Mouse (Mus musculus) stomach, postnatal 0 days (tissue): ENCODE measurements around the gene Mapre1. TPM values are rescaled to one million over a fixed set of nuclear protein-coding genes. Genes with fewer than 3 reads are reported as not detected.

Experiments
- ATAC-seq: fragments of 200-750 bp; cut with Nextera tagmentation; 2 replicates; pipeline ENCODE4 v1.8.0; 2017; ENCODE audit not compliant: low FRiP score, low TSS enrichment
- DNase-seq: peaks from one replicate; pipeline ENCODE4 v3.0.0-alpha.2; 2016; ENCODE audit warnings: low spot score
- H3K27ac ChIP-seq: fragments of 300-500 bp; sonication (generic); replicated peaks from 2 replicates; pipeline ENCODE4 v1.5.1; 2014; ENCODE audit warnings: mild to moderate bottlenecking, control low read depth
- H3K27me3 ChIP-seq: fragments of 300-500 bp; sonication (generic); 2 replicates; pipeline ENCODE4 v1.6.1; 2014; ENCODE audit warnings: low read length; ENCODE audit not compliant: control insufficient read depth, insufficient read depth
- H3K36me3 ChIP-seq: fragments of 300-500 bp; sonication (generic); 2 replicates; pipeline ENCODE4 v1.6.1; 2014; ENCODE audit warnings: low read length, mixed read lengths; ENCODE audit not compliant: control insufficient read depth, insufficient read depth
- H3K4me1 ChIP-seq: fragments of 300-500 bp; sonication (generic); replicated peaks from 2 replicates; pipeline ENCODE4 v1.6.1; 2014; ENCODE audit warnings: antibody characterized with exemption; ENCODE audit not compliant: control insufficient read depth, insufficient read depth
- H3K4me2 ChIP-seq: fragments of 300-500 bp; sonication (generic); replicated peaks from 2 replicates; pipeline ENCODE4 v1.6.1; 2014; ENCODE audit warnings: low read depth, mild to moderate bottlenecking, control low read depth, moderate library complexity
- H3K4me3 ChIP-seq: fragments of 300-500 bp; sonication (generic); 2 replicates; pipeline ENCODE4 v1.5.1; 2014; ENCODE audit warnings: low read depth, low read length, control low read depth
- H3K9ac ChIP-seq: fragments of 300-500 bp; sonication (generic); 2 replicates; pipeline ENCODE4 v1.6.1; 2014; ENCODE audit warnings: mild to moderate bottlenecking, low read length, control low read depth, mixed read lengths
- H3K9me3 ChIP-seq: fragments of 300-500 bp; sonication (generic); 2 replicates; pipeline ENCODE4 v1.6.1; 2016; ENCODE audit warnings: low read length; ENCODE audit not compliant: control insufficient read depth
- CTCF ChIP-seq: IDR thresholded peaks from 2 replicates; pipeline ENCODE4 v1.5.1; 2016; ENCODE audit warnings: antibody characterized with exemption, low read depth, mild to moderate bottlenecking, moderate library complexity
- EP300 ChIP-seq: optimal IDR thresholded peaks from 2 replicates; pipeline ENCODE3; 2016; ENCODE audit warnings: antibody characterized with exemption
- WGBS: fragments of 180-500 bp; shearing (Covaris S2); extraction: QIAGEN DNeasy Blood & Tissue Kit; methylation state at CpG from one replicate; pipeline ENCODE4 v1.1.7; 2014; 5-methylcytosine and 5-hydroxymethylcytosine counted together
- polyA plus RNA-seq: library from polyadenylated mRNA; unstranded; fragments of >200 nt; fragmentation: Nextera tagmentation; extraction: Ambion mirVana; gene quantifications from 2 replicates; pipeline ENCODE4 v1.2.1, GENCODE M21; 2015

Gene Mapre1
- polyA plus RNA-seq, 1 experiment from 2014 or later = 163 TPM

- no peak overlapping the region for H3K4me3 ChIP-seq
- no peaks in the 10 kb centered on the region for H3K27me3 ChIP-seq
- no peaks in the 10 kb centered on the region for H3K4me1 ChIP-seq
- ATAC-seq = no peak
- WGBS = 59% methylated on average over 6 of the region's 6 CpGs
- no peak overlapping the region for H3K9ac ChIP-seq
- no peak overlapping the region for H3K4me2 ChIP-seq
- no peak for DNase-seq
- peaks cover 15% of the 10 kb centered on the region for H3K36me3 ChIP-seq
- TF ChIP-seq EP300 (no peak), CTCF (no peak)
- H3K27ac ChIP-seq = no peak overlapping the region
- H3K9me3 ChIP-seq = no peaks in the 10 kb centered on the region
Measured at GRCm38 (mm10) chr2:153767484-153767883, 26.4 kb downstream of the Mapre1 start.

- peaks cover 11% of the 10 kb centered on the region; the same call in 1 of the 2 replicates for H3K36me3 ChIP-seq
- H3K27ac ChIP-seq = no peak overlapping the region
Measured at GRCm38 (mm10) chr2:153768881-153769280, 27.8 kb downstream of the Mapre1 start.

GRCm38 (mm10) chr2:153772950-153773349 lies 31.9 kb downstream of the Mapre1 start:
- WGBS = 48% methylated on average over 4 of the region's 4 CpGs
- Histone ChIP-seq H3K27ac (no peak overlapping the region), H3K27me3 (no peaks in the 10 kb centered on the region), H3K9ac (no peak overlapping the region), H3K4me2 (no peak overlapping the region), H3K9me3 (no peaks in the 10 kb centered on the region), H3K4me1 (no peaks in the 10 kb centered on the region), H3K4me3 (no peak overlapping the region), H3K36me3 (peaks cover 4% of the 10 kb centered on the region; the same call in 1 of the 2 replicates)
- TF ChIP-seq EP300 (no peak), CTCF (no peak)
- ATAC-seq (no peak), DNase-seq (no peak)

More at GRCm38 (mm10) chr2:153768881-153769280, 27.8 kb downstream of the Mapre1 start:
- H3K27me3 ChIP-seq = no peaks in the 10 kb centered on the region
- H3K9me3 ChIP-seq = no peaks in the 10 kb centered on the region
- 73% methylated on average over 2 of the region's 2 CpGs for WGBS
- H3K9ac ChIP-seq = no peak overlapping the region
- TF ChIP-seq CTCF (no peak), EP300 (no peak)
- DNase-seq (no peak), ATAC-seq (no peak)
- H3K4me2 ChIP-seq = no peak overlapping the region
- H3K4me3 ChIP-seq = no peak overlapping the region
- no peaks in the 10 kb centered on the region for H3K4me1 ChIP-seq

- Histone ChIP-seq H3K4me2 (no peak overlapping the region), H3K27ac (no peak overlapping the region), H3K9ac (no peak overlapping the region), H3K27me3 (no peaks in the 10 kb centered on the region), H3K4me1 (no peaks in the 10 kb centered on the region), H3K9me3 (no peaks in the 10 kb centered on the region), H3K36me3 (0 out of 2 replicates have a peak, but pooled peaks cover 2% of the 10 kb centered on the region), H3K4me3 (no peak overlapping the region)
- ATAC-seq = no peak
- 95% methylated on average over 4 of the region's 4 CpGs for WGBS
- no peak for DNase-seq
- no peak for TF ChIP-seq CTCF
- TF ChIP-seq EP300 = no peak
Measured at GRCm38 (mm10) chr2:153775472-153775871, 34.4 kb downstream of the Mapre1 start.

- TF ChIP-seq CTCF (no peak), EP300 (no peak)
- Histone ChIP-seq H3K36me3 (no peaks in the 10 kb centered on the region), H3K9ac (peak overlapping the region; percentile 31; the same call in 1 of the 2 replicates), H3K9me3 (no peaks in the 10 kb centered on the region), H3K4me1 (no peaks in the 10 kb centered on the region), H3K27ac (no peak overlapping the region), H3K4me3 (peak overlapping the region; percentile 23), H3K4me2 (peak overlapping the region; percentile 62), H3K27me3 (no peaks in the 10 kb centered on the region)
- DNase-seq (peak; percentile 84), ATAC-seq (peak; percentile 90)
- 9% methylated on average over 24 of the region's 24 CpGs for WGBS
Measured at GRCm38 (mm10) chr2:153778638-153779362, 37.7 kb downstream of the Mapre1 start.

- no peak for TF ChIP-seq CTCF
- no peak for TF ChIP-seq EP300
- 36% methylated on average over 11 of the region's 12 CpGs for WGBS
- ATAC-seq = peak; percentile 33; the same call in 1 of the 2 replicates
- H3K27ac ChIP-seq = no peak within 1 kb of the TSS
- H3K9ac ChIP-seq = peak within 1 kb of the TSS; percentile 31; the same call in 1 of the 2 replicates
- H3K4me3 ChIP-seq = peak within 1 kb of the TSS; percentile 23
- peak within 1 kb of the TSS; percentile 62 for H3K4me2 ChIP-seq
- no peaks in the 10 kb centered on the region for H3K27me3 ChIP-seq
- no peaks in the 10 kb centered on the region for H3K4me1 ChIP-seq
- H3K36me3 ChIP-seq = no peaks in the 10 kb centered on the region
- no peak for DNase-seq
- no peaks in the 10 kb centered on the region for H3K9me3 ChIP-seq
Measured at GRCm38 (mm10) chr2:153779394-153779981, 38.4 kb downstream of the Mapre1 start, which contains the start of gene Efcab8. Gene Efcab8, plus strand, starts transcription at chr2:153779931.
